Mouse (Mus musculus) kidney, adult 18-20 months (tissue): ENCODE results near the gene Cybrd1.

Source experiments
- DNase-seq: peaks from one replicate; pipeline ENCODE4 v3.0.0; 2021

Cybrd1 gene

DNA sequence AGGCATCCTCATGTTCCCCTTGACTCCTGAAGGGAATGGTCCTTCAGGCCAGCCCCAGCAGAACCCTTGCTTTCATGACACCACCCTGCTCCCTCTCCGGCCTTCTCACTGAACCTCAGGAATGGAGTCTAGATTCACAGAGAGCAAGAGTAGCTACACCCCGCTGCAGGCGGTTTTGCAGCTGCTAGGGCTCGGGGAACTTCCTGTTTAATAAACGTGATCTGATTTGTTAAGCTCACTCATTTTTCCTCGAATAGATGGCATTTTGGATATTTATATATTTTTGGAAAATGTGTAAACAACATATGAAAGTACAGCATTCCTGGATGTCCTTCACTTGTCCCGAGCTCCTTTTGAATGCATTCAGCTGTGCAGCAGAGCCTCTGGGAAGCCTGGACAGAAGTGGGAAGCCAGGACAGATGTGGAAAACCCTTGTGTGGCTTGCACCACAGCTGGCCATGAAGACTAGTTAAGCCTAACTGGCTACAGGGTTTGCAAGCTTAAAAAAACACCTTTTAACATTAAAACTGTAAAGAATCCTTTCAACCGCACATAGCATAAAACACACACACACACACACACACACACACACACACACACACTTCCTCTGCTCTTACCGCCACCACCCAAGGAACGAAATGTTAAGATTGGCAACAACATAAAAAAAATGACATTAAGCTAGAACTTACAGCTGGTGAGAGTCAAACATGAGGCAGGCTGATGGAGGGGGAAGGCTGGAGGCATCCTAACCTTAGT is 10.2 kb downstream of the Cybrd1 start:
- DNase-seq = no peak

DNA sequence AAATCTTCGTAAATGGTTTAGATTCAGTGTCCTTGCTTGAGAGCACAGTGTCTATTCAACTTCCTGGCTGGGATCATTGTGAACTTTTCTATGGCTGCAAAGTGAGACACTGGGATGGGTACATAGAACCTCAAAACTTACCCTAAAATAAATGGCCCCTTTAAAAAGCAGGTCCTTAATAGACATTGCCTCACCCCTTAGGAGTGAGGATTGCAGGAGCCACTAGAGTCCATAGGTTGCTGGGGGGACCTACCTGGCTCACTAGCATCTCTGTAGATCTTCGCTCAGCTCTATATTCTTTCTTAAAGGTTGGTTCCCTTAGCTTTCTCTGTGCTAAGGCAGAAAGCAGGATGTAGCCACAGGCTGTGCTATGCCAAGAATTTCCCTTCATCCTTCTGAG is 12.6 kb downstream of the Cybrd1 start:
- no peak for DNase-seq

DNA sequence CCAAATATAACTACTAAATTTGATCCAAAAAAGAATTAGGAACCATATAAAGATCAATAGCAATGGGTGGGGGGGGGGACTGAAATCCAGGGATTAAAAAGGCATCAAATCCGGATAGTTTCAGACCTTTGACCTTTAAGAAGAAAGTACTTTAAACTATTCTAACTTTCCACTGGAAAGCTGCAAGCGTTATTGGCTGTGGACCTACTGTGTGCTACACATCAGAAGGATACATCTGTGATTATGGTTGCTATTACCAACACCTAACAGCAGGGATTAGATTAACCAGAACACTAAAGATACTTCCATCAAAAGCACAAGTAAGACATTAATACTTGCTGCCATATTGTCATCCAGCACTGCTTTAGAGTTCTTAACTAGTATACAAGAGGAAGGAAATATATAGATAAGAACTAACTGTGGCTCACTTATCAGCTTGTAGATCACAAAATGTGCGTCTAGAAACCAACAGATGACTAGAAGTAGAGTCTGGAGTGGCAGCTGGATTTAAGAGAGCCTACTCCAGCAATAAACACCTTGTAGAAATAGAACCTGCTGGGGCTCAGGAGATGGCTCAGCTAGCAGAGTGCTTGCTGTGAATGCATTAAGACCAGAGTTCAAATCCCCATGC is 14.3 kb downstream of the Cybrd1 start:
- no peak for DNase-seq

DNA sequence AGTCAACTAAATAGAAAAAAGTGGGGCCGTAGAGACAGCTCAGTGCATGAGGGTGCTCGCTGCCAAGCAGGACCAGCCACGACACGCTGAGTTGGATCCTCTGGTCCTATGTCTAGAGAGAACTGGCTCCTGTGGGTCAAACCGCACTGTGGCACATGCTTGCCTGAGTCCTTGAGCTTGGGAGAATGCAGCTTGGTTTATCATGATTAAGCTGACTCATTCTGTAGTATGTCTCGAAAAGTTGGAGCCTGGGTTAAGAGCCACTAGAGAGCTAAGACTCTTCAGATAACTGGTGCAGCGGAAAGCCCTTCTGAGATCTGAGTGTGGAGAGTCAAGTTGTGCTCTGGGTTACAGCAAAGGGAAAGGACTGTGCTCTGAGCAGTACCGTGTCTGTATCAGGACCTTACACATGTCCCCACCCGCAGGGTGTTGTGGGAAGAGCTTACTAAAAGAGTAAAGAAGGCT is 16.4 kb downstream of the Cybrd1 start:
- no peak for DNase-seq

DNA sequence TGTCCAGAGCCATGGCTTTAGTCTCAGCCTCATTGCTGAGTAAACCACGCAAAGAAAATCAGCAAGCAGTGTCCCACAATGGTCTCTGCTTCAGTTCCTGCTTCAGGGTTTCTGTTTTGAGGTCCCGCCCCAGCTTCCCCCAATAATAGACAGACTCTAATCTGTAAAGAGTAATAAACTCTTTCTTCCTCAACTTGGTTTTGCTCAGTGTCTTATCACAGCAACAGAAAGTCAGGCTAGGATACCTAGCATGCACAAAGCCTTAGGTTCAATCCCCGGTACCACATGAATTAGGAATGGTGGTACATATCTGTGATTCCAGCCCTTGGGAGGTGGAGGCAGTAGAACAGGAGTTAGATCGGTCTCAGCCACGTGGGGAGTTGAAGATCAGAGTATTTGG is 17.1 kb downstream of the Cybrd1 start:
- no peak for DNase-seq

DNA sequence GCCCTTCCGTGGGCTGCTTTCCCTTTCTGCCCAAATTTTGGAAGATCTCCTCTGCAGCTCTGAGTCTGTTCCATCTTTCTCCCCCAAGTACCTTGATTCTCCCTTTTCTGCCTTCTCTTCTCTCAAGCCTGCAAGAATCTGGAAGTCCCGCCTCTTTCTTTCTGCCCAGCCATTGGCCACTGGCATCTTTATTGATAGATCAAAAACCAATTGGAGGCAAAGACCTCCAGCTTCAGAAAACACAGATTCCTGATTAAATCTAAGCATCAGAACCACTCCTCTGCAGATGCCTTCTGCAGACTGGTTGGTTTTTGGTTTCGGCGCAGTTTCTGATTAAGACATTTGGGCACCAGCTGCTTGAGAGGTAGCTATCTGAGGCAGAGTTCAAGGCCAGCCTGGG is 22.9 kb downstream of the Cybrd1 start:
- no peak for DNase-seq

DNA sequence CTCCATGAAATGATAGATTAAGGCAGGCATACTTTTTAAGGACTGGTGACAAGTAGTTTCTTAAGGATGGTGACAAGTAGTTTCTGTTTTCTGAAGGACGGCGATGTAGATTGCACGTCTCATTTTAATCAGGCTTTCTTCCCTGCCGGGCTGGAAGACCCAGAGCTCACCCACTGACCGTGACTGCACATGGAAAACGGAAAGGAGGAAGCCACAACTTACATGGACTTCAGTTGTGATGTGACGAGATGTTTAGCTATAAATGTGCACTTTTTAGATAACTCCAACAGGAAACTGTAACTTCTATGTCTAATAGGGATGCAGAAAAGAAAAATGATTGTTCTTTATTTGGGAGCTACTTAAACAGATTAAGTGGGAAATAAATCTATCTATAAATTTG is 24.7 kb downstream of the Cybrd1 start:
- DNase-seq = no peak

DNA sequence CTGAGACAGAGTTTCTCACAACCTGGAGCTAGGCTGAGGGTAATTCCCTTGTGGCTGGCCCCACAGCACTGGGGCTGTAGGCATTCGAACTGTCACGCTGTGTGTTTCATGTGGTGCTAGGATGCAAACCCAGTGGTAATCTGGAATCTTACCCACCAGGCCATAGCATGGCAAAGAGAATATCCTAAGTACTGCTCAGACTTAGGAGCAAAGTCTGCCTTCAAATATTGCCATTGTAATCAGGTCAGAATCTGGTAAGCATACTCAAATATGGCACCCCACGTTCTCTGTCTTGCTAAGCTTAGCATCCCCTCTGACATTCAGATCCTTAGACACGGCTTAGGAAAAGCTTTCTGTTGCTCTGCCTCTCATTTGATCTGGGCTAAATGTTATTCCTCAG is 28.1 kb downstream of the Cybrd1 start:
- DNase-seq = no peak

DNA sequence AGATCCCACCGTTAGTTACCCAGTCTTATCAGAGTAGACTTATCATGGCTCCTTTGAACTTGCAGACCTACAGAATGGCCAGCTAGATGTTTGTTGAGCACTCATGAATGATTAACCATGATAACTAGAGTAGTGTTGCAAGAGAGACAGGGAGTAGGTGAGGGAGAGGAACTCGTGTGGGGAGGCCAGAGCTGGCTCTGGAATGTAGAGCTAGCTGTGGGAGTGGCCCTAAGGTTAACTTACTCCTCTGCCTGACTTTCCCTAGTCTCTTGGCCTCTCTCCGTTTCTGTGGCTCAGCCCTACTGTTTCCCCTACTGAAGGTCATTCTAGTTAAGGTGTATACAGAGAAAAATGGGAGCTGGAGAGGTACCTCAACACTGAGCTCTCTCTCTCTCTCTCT is 28.5 kb downstream of the Cybrd1 start:
- DNase-seq = peak; percentile 41

DNA sequence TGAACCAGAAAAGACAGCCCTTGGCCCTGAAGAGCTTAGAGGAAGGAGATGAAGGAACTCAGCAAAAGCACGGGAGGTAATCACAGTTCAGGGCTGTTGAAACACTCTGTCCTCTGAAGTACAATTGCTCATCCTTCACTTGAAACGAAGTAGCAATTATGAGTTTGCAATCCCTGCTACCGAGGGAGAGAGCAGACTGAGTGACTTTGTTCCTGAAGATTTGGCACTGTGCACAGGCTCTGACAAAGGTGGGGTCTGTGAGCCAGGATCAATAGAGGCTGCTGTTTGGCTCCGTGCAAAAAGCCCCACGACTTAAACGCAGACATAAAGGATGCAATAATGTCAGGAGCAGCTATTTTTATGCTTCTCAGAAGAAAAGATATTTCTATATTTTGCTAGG is 30.1 kb downstream of the Cybrd1 start:
- DNase-seq = no peak

DNA sequence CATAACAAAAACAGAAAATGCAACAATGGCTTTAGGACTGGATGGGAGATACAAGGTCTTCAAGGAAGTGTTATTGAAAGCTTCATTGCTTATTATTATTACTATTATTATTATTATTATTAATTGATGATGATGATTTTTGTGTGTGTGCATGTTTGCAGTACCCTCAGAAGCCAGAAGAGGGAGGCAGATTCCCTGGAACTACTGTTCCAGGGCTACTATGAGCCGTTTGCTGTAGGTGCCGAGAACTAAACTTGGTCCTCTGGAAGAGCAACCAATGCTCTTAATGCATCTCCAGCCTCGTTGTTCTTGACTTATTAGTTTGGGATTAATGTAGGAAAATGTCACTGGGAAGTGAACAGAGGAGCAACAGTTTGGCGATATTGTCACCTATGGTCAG is 34.4 kb downstream of the Cybrd1 start:
- no peak for DNase-seq

DNA sequence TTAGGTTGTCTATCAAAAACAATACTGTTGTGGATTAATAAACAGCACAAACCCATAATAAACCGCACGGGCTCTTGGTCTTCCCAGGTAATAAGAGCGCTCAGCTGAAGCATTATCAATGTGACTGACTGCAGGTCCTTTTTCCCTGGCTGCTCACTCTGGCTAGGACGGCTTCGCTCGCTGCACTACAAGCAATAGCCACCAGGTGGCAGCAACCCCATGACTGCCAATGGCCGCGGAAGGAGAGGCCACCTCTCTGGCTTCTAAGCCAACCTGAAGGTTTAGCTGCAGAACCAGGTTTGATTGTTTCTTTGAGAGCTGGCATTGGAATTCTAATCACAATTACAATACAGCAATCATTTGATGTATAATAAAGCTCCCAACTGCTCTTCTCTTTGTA is 37.8 kb downstream of the Cybrd1 start:
- peak; percentile 83 for DNase-seq

DNA sequence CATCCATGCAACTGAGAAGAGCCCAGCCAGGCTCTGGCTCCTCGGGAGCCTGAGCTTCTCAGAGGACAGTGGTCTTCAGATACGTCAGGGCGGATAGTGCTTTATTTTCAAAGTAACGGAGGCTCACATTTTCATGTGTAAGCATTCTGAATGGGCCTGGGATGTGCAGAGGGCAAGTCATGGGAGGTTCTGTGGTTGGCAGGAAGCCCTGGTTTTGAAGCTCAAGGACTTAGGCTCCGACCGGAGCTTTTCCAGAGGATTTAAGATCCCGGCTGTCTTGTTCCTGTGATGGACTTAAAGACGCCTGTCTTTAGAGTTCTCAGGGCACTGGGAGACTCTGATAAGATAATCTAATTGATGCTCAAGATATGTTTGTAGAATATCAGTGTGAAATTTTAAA is 38.7 kb downstream of the Cybrd1 start:
- peak; percentile 46 for DNase-seq

DNA sequence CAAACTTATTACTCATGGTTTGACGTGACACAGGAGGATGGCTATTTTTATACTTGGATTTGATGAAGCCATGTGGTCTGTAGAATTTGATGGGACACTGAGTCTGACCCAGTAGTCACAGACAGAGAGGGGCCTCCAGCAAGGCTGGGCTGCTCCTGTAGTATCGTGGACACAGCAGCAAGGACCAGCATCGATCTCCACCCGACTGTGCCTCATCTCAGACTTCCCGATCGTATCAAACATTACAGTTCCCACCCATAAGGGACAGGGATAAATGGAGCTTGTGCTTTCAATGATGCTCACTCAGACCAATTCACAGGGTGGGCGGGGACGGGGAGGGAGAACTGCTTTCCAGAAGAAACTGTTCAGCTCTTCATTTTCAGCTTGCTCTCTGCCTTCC is 40.2 kb downstream of the Cybrd1 start:
- no peak for DNase-seq

DNA sequence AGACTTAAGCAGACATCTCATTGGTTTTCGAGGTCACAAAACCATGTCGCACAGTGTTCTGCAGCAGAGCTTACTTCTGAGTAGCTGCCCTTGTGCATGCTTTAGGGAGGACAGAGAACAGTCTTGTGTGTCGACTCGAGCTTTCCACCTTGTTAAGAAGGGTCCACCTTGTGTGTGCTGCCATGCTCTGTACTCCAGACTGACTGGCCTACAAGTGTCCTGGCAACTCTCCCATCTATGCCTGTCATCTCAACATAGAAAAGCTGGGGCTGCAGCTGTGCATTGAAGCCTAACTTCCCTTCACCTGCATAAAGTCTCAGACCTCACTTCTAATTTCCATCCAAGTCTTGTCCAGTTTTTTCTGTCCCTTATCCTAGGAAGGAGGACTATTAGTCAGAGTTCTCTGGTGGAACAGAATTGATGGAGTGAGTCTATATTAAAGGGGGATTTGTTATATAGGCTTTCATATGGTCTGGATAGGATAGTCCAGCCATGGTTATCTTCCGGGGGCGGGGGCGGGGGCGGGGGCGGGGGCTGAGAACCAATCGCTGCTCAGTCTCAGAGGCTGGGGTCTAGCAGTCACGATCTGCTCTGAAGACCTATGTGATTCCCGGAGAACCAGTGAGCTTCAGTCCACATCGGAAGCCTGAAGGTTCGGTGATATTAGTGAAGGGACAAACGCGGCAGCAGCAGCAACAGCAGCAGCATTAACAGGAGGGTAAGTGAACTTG is 42.0 kb downstream of the Cybrd1 start:
- no peak for DNase-seq

DNA sequence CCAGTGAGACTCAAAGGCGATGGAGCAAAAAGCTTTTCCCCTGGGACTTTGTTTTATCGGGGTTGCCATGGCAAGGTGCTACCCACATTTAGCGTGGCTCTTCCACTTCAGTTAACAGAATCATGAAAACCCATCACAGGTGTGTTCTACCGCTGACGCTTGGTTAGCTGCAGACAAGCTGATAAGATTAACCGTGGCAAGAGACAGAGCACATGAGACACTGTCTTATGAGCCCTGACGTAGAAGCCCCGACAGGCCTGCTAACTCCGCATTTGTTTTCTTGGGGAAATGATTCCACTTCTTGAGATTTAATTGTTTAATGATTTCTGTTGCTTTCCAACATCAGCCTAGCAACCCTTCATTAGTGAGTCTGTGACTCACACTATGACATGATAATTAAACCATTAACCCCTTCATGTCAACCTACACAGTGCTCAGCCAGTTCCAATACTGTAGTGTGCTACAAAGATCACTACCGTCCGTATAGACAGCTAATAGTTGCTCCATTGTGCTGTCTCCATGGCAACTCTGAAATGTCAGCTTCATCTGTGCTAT is 42.7 kb downstream of the Cybrd1 start:
- DNase-seq = no peak

DNA sequence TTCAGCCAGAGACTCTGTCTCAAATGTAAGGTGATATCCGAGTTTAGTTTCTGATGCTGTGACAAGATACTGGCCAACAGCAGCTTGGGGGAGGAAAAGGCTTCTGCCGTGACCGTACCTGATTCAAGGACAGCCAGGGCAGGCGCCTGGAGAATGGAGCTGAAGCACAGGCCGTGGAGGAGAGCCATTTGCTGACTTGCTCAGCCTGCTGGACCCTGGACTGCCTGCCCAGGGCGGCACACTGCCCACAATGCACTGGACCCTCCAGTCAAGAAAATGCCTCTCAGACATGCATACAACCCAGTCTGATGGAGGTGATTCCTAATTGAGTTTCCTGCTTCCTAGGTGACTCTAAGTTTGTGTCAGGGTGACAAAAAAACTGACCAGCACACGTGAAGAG is 43.8 kb downstream of the Cybrd1 start:
- DNase-seq = peak; percentile 33

DNA sequence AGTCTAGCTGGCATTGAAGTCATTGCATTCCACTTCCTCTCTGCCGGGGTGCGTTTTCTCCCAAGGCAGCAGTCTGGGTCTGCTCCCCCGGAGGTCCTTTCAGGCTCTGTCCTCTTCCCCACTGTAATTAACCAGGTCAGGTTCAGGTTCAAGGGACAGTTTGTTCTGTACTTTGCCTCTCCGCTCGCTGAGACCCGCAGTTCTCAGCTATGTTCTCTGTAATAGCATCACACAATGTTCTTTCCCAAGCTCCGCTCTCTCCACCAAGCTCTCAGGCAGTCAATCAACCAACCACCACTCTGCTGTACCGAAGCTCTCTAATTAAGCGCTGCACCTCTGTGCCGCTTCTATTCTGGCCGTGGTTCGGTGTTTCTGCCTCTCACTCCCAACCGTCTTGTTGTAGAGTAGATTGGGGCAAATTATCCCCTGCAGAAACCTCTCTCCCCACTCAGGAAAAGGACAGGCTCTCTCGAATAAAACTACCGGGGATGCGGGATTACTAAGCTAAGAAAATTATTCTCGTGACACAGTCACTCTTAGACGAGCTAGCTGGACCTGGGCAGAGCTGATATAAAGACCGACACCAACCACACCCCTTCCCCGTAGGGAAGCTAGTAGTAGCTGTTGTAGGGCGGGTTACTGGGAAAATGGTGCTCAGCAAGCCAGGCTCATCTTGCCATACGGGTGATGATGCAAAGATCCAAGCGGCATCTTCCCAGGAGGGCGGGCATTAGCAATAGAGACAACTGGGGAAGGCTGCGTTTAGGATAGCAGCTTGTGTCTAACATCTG is 45.3 kb downstream of the Cybrd1 start:
- DNase-seq = peak; percentile 57

DNA sequence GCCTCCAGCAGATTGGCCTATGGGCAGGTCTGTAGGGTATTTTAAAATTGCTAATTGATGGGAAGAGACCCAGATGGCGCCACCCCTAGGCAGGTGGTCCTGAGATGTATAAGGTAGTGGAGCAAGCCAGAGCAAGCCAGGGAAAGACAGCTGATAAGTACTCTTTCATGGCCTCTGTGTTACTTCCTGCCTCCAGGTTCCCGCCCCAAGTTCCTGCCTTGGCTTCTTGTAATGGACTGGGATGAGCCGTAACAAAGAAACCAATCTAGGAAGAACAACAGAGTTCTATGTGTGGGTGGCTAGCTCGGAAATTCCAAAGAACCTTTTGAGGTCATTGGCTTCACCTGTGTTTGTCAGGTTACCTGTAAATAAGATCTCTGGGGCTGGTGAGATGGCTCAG is 49.5 kb downstream of the Cybrd1 start:
- DNase-seq = no peak

DNA sequence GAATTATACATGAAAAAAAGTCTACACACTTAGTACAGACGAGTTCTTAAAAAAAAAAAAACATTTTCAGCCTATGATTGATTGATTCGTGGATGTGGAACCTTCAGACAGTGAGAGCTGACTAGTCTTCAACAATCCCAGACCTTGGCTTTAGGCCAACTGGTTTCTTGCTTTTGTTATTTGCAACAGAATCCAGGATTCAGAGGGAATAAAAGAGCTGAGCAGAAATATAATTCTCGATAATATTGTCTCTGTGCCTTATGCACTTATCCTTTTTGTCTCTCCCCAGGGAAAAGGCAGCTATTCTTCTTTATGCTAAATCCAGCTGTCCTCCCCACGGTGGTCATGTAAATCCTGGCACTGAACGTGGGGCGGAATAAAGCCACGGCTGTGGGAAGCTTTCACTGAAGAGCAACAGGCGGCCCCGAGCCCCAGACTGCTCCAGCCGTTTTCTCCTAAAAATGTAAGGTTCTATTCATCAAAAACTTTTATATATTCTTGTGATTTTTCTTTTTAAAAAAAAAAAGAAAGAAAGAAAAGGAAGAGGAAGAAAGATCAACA is 50.8 kb downstream of the Cybrd1 start:
- DNase-seq = no peak

DNA sequence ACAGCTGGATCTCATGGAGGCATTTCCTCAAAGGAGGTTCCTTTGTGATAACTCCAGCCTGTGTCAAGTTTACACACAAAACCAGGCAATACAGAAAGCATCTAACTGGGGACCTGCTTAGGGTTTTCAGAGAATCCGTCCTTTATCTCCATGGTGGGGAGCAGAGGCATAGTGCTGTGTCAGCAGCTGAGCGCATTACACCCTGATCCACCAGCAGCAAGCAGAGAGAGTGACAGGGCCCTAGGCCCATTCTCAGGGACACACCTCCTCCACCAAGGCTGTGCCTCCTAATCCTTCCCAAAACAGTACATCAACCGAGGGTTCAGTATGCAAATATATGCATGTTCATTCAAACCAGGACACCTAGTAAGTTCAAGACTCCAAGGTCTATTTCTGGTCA is 55.3 kb downstream of the Cybrd1 start:
- DNase-seq = no peak
